Mouse (Mus musculus) olfactory bulb, adult 2 months (tissue): ENCODE data around the gene Nt5dc1. TPM values are rescaled to one million over a fixed set of nuclear protein-coding genes. Genes with fewer than 3 reads are reported as not detected.
"Not testable (repeated sequence)": the region's sequence is repeated elsewhere in the genome, so short reads cannot be mapped to it uniquely, and the experiment has no call there.

Experiments
- H3K27ac ChIP-seq: fragments of 200-500 bp; 2 replicates; pipeline ENCODE4 v1.5.1; 2012; ENCODE audit warnings: low read depth, low read length; ENCODE audit not compliant: insufficient read depth
- H3K4me1 ChIP-seq: fragments of 200-500 bp; 2 replicates; pipeline ENCODE4 v1.6.1; 2012; ENCODE audit warnings: low read length; ENCODE audit not compliant: control insufficient read depth, insufficient read depth
- H3K4me3 ChIP-seq: fragments of 200-500 bp; 2 replicates; pipeline ENCODE4 v1.5.1; 2012; ENCODE audit warnings: mild to moderate bottlenecking, low read depth, low read length, moderate library complexity; ENCODE audit not compliant: insufficient read depth
- CTCF ChIP-seq: fragments of 200-500 bp; IDR thresholded peaks from 2 replicates; pipeline ENCODE4 v1.5.1; 2012; ENCODE audit warnings: low read depth, mild to moderate bottlenecking, low read length, moderate library complexity; ENCODE audit not compliant: insufficient read depth
- POLR2A ChIP-seq: fragments of 200-500 bp; IDR thresholded peaks from 2 replicates; pipeline ENCODE4 v1.6.1; 2012; ENCODE audit warnings: mild to moderate bottlenecking, low read depth, low read length, moderate library complexity; ENCODE audit not compliant: insufficient read depth
- WGBS: fragments of 180-500 bp; shearing (Covaris S2); methylation state at CpG from one replicate; pipeline ENCODE4 v1.1.7; 2018; 5-methylcytosine and 5-hydroxymethylcytosine counted together
- polyA plus RNA-seq: library from polyadenylated mRNA; stranded (reverse); fragments of >200 nt; gene quantifications from 2 replicates; pipeline ENCODE4 v1.2.4, GENCODE M21; 2012; ENCODE audit warnings: low replicate concordance; ENCODE audit not compliant: missing spikeins, insufficient read depth, insufficient read length

Nt5dc1 gene
- polyA plus RNA-seq: not detected in 2 replicates

GRCm38 (mm10) chr10:34418204-34418756 lies at the start of gene Nt5dc1:
Gene Nt5dc1, minus strand, starts transcription at chr10:34418552.
- under 1% methylated on average over 49 of the region's 49 CpGs for WGBS
- H3K4me1 ChIP-seq: no peaks in the 10 kb centered on the region
- TF ChIP-seq CTCF (no peak), POLR2A (peak; percentile 23; the same call in 1 of the 2 replicates)
- H3K27ac ChIP-seq: no peak within 1 kb of the TSS
- H3K4me3 ChIP-seq: peak within 1 kb of the TSS; percentile 65

GRCm38 (mm10) chr10:34464321-34464720 lies 46.0 kb upstream of the Nt5dc1 start:
- no peak for TF ChIP-seq POLR2A
- no peak for TF ChIP-seq CTCF
- H3K4me3 ChIP-seq: no peak overlapping the region
- no peaks in the 10 kb centered on the region for H3K4me1 ChIP-seq
- 93% methylated on average over 4 of the region's 4 CpGs for WGBS
- H3K27ac ChIP-seq: no peak overlapping the region

GRCm38 (mm10) chr10:34461451-34461850 lies 43.1 kb upstream of the Nt5dc1 start:
- TF ChIP-seq CTCF: no peak
- no peak for TF ChIP-seq POLR2A
- Histone ChIP-seq H3K4me3 (no peak overlapping the region), H3K27ac (no peak overlapping the region), H3K4me1 (no peaks in the 10 kb centered on the region)
- 17% methylated on average over 4 of the region's 4 CpGs for WGBS

- Histone ChIP-seq H3K27ac (no peak overlapping the region), H3K4me1 (no peaks in the 10 kb centered on the region), H3K4me3 (no peak overlapping the region)
- WGBS: 80% methylated on average over 1 of the region's 1 CpGs
- TF ChIP-seq POLR2A: no peak
- TF ChIP-seq CTCF: no peak
These were observed 31.1 kb upstream of the Nt5dc1 start for GRCm38 (mm10) chr10:34449469-34449868.

- H3K4me3 ChIP-seq, H3K27ac ChIP-seq, H3K4me1 ChIP-seq: not testable (repeated sequence)
- 97% methylated on average over 6 of the region's 14 CpGs for WGBS
These were observed 15.8 kb upstream of the Nt5dc1 start for GRCm38 (mm10) chr10:34434191-34434590.

GRCm38 (mm10) chr10:34431783-34432182 lies 13.4 kb upstream of the Nt5dc1 start:
- Histone ChIP-seq H3K4me1 (no peaks in the 10 kb centered on the region), H3K4me3 (no peak overlapping the region), H3K27ac (no peak overlapping the region)
- TF ChIP-seq CTCF (no peak), POLR2A (no peak)

GRCm38 (mm10) chr10:34418794-34419193 lies 442 bp upstream of the Nt5dc1 start:
- not testable (repeated sequence) for H3K27ac ChIP-seq, H3K4me1 ChIP-seq
- peak overlapping the region; percentile 65 for H3K4me3 ChIP-seq
- WGBS: 62% methylated on average over 4 of the region's 4 CpGs

- TF ChIP-seq POLR2A (no peak), CTCF (no peak)
- H3K27ac ChIP-seq: no peak overlapping the region
- H3K4me1 ChIP-seq: no peaks in the 10 kb centered on the region
These were observed 19.1 kb downstream of the Nt5dc1 start for GRCm38 (mm10) chr10:34399267-34399666.

GRCm38 (mm10) chr10:34396959-34397358 lies 21.4 kb downstream of the Nt5dc1 start:
- no peak overlapping the region for H3K4me3 ChIP-seq
- TF ChIP-seq CTCF (no peak), POLR2A (no peak)
- no peak overlapping the region for H3K27ac ChIP-seq
- no peaks in the 10 kb centered on the region for H3K4me1 ChIP-seq
- WGBS: 61% methylated on average over 4 of the region's 4 CpGs

More at GRCm38 (mm10) chr10:34399267-34399666, 19.1 kb downstream of the Nt5dc1 start:
- no peak overlapping the region for H3K4me3 ChIP-seq

- H3K27ac ChIP-seq: no peak within 1 kb of the TSS
- no peak within 1 kb of the TSS for H3K4me3 ChIP-seq
- peaks cover 3% of the 10 kb centered on the region for H3K4me1 ChIP-seq
- no peak for TF ChIP-seq CTCF
- no peak for TF ChIP-seq POLR2A
- WGBS: 37% methylated on average over 8 of the region's 8 CpGs
These were observed 28.7 kb downstream of the Nt5dc1 start, which contains the start of gene Col10a1 for GRCm38 (mm10) chr10:34389681-34390080. Gene Col10a1, plus strand, starts transcription at chr10:34389981.
